In genomic region chr13:30603936-30604335, GRCm38 (mm10) we compare ENCODE assay signal across 8 mouse cellular contexts. TPM values are rescaled to one million over a fixed set of nuclear protein-coding genes. Genes with fewer than 3 reads are reported as not detected.
DNase-seq lines count a peak whose midpoint lies in the region; ATAC-seq lines count a peak whose summit lies in the region.

No protein-coding gene starts in this region.

- no peak for ATAC-seq in erythroid progenitor cell, adult 5-6 weeks (replicated peaks; ENCODE audit: low FRiP score, poor library complexity, severe bottlenecking)

- peak; percentile 30 for DNase-seq in gastrocnemius, adult 18-20 months (ENCODE audit: low spot score)
- no peak for DNase-seq in gastrocnemius, postnatal 4 days (ENCODE audit: low spot score in 2 of 2)
- DNase-seq in MN1 (ENCODE audit: low spot score) = peak; percentile 52
- DNase-seq in gastrocnemius, postnatal 25 days = peak; percentile 15
- peak; percentile 26 to 28 for DNase-seq in left cerebral cortex, postnatal 36 days (ENCODE audit: low spot score in 2 of 2)
- no peak for DNase-seq in kidney, postnatal 25 days
- DNase-seq in thymus, postnatal 14 days = no peak

- intact Hi-C loops in left cerebral cortex, postnatal 36 days (cut with DNase I) = loop anchor here (2.0 to 5.0 kb wide), 2 partner anchors 57 to 183 kb away; no protein-coding TSS in a partner anchor

RNA-seq across cellular contexts. Expression of gene Dusp22, which starts 55.9 kb away (rescaled TPM):
- 10 to 100 TPM; 46.9 to 47.9 TPM for total RNA-seq in gastrocnemius, adult 18-20 months (2021)
- 10 to 100 TPM; 57.3 to 61.6 TPM for total RNA-seq in gastrocnemius, postnatal 4 days (2021)
- total RNA-seq in gastrocnemius, postnatal 25 days (2021) = 10 to 100 TPM; 44.9 to 50.5 TPM
- total RNA-seq in left cerebral cortex, postnatal 36 days (2021) = 10 to 100 TPM; 33.4 to 35.4 TPM
- 8.3 and 10.5 TPM in 2 replicates for total RNA-seq in erythroid progenitor cell, adult 5-6 weeks (2015; ENCODE audit: low replicate concordance)
- total RNA-seq in erythroid progenitor cell, adult 5-6 weeks (2017; ENCODE audit: low replicate concordance) = 3.1 TPM in 1 of 2 replicates, not detected in the other

RNA-seq across cellular contexts. Expression of gene Uqcrfs1, which starts 58.8 kb away (rescaled TPM):
- 100 to 1,000 TPM; 472 to 526 TPM for total RNA-seq in gastrocnemius, adult 18-20 months (2021)
- 100 to 1,000 TPM; 311 TPM for total RNA-seq in gastrocnemius, postnatal 4 days (2021)
- 100 to 1,000 TPM; 580 to 597 TPM for total RNA-seq in gastrocnemius, postnatal 25 days (2021)
- 100 to 1,000 TPM; 140 to 157 TPM for total RNA-seq in left cerebral cortex, postnatal 36 days (2021)
- total RNA-seq in erythroid progenitor cell, adult 5-6 weeks (2015; ENCODE audit: low replicate concordance) = 94.1 and 113 TPM in 2 replicates
- 48.6 and 63.0 TPM in 2 replicates for total RNA-seq in erythroid progenitor cell, adult 5-6 weeks (2017; ENCODE audit: low replicate concordance)

Comparison
In these comparisons a context has a peak if more than half of its experiments do, and no peak if none do; other contexts are left out.
1. DNase-seq: peak in gastrocnemius, adult 18-20 months (single experiment), MN1 (single experiment), gastrocnemius, postnatal 25 days (single experiment) and left cerebral cortex, postnatal 36 days (2 of 2); none in gastrocnemius, postnatal 4 days (0 of 2), kidney, postnatal 25 days (0 of 2) and thymus, postnatal 14 days (single experiment).